Mouse (Mus musculus): ENCODE results near the gene Gtpbp8. TPM values are rescaled to one million over a fixed set of nuclear protein-coding genes. Genes with fewer than 3 reads are reported as not detected.
A peak's percentile ranks its signal among the peaks of the same experiment; 100 is the strongest.

Gtpbp8 gene
- polyA plus RNA-seq, 1 experiment from 2014 or later: 38.1 TPM

GRCm38 (mm10) chr16:44724083-44724787, 21.9 kb downstream of the Gtpbp8 start, which contains the start of gene Nepro:
TSS of gene Nepro (plus strand) at chr16:44724301.
- H3K4me2 ChIP-seq: peak within 1 kb of the TSS; percentile 80
- under 1% methylated on average over 64 of the region's 64 CpGs for WGBS

GRCm38 (mm10) chr16:44722666-44723065, 23.5 kb downstream of the Gtpbp8 start:
- WGBS: 88% methylated on average over 2 of the region's 2 CpGs
- Histone ChIP-seq H3K4me3 (no peak overlapping the region), H3K27ac (no peak overlapping the region), H3K27me3 (replicated peaks) (no peaks in the 10 kb centered on the region), H3K9ac (no peak overlapping the region), H3K9me3 (no peaks in the 10 kb centered on the region), H3K4me2 (no peak overlapping the region), H3K4me1 (peaks cover 18% of the 10 kb centered on the region), H3K36me3 (replicated peaks) (0 out of 2 replicates have a peak, but pooled peaks cover 4% of the 10 kb centered on the region)
- ATAC-seq (replicated peaks): no peak

More at GRCm38 (mm10) chr16:44724083-44724787, 21.9 kb downstream of the Gtpbp8 start, which contains the start of gene Nepro:
- Histone ChIP-seq H3K9me3 (no peaks in the 10 kb centered on the region), H3K27me3 (replicated peaks) (no peaks in the 10 kb centered on the region), H3K36me3 (replicated peaks) (0 out of 2 replicates have a peak, but pooled peaks cover 3% of the 10 kb centered on the region), H3K9ac (peak within 1 kb of the TSS; percentile 95), H3K4me1 (peaks cover 18% of the 10 kb centered on the region), H3K4me3 (peak within 1 kb of the TSS; percentile 91), H3K27ac (peak within 1 kb of the TSS; percentile 96)
- peak; percentile 98 for ATAC-seq (replicated peaks)

DNA sequence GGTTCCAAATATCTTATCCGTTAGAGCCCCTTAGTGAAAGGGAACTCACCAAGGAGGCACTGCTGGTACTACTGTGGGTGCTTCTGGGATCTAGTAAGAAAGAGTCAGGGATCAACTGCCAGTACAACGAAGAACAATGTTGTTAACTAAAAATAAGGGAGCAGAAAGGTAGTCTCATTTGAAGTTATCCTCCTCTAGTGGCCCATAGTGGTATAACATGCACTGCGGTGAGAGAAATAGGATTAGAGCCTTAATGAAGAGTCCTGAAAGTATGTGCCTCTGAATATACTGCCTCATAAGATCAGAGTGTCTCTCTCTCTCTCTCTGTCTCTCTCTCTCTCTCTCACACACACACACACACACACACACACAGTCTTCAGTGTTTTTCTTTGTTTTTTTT, 25.6 kb downstream of the Gtpbp8 start:
- Histone ChIP-seq H3K4me2 (no peak overlapping the region), H3K27ac (no peak overlapping the region), H3K9ac (no peak overlapping the region), H3K27me3 (replicated peaks) (no peaks in the 10 kb centered on the region), H3K4me1 (peaks cover 17% of the 10 kb centered on the region), H3K9me3 (no peaks in the 10 kb centered on the region), H3K4me3 (no peak overlapping the region), H3K36me3 (replicated peaks) (0 out of 2 replicates have a peak, but pooled peaks cover 4% of the 10 kb centered on the region)
- WGBS: 73% methylated on average over 3 of the region's 3 CpGs
- ATAC-seq (replicated peaks): no peak

DNA sequence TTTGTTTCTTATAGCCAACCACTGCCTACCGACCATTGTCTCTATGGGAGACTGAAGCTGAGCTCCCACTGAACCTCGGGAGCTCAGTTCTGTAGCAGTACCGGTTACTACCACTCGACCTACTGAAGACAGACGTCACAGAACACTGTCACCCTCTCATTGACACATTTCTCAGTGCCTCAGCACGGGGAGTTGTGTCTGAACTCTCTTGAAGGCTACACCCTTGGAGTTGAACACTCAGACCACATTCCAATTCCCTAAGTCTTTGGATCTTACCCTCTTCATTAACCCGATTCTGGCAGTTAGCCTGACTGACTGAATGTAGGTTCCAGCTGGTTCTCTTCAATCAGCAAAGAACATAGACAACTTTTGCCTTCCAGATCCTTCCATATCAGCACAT, 26.8 kb downstream of the Gtpbp8 start:
- Histone ChIP-seq H3K36me3 (replicated peaks) (0 out of 2 replicates have a peak, but pooled peaks cover 4% of the 10 kb centered on the region), H3K4me2 (no peak overlapping the region), H3K27me3 (replicated peaks) (no peaks in the 10 kb centered on the region), H3K27ac (no peak overlapping the region), H3K9me3 (no peaks in the 10 kb centered on the region), H3K9ac (no peak overlapping the region), H3K4me3 (no peak overlapping the region), H3K4me1 (peaks cover 12% of the 10 kb centered on the region)
- ATAC-seq (replicated peaks): no peak
- WGBS: 78% methylated on average over 7 of the region's 7 CpGs

DNA sequence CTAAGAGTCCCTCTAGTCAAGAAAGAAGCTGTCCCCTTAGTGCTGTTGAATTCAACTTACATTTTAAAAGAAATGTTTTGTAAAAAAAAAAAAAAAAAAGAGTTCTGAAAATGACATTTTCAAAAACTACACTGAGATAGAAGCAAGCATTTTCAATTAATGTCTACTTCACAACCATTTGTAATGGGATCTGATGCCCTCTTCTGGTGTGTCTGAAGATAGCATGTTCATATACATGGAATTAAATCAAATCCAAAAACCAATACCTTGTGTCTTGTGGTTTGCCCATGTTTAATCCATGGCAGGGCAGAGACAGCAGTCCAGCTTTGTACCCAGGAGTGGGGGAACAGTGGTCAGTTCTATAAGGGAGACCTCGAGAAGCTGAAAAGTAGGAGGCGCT, 28.3 kb downstream of the Gtpbp8 start:
- WGBS: 72% methylated on average over 2 of the region's 2 CpGs
- Histone ChIP-seq H3K4me2 (no peak overlapping the region), H3K9me3 (no peaks in the 10 kb centered on the region), H3K4me3 (no peak overlapping the region), H3K36me3 (replicated peaks) (0 out of 2 replicates have a peak, but pooled peaks cover 4% of the 10 kb centered on the region), H3K9ac (no peak overlapping the region), H3K27ac (no peak overlapping the region), H3K4me1 (peaks cover 7% of the 10 kb centered on the region; the same call in 1 of the 2 replicates), H3K27me3 (replicated peaks) (no peaks in the 10 kb centered on the region)
- ATAC-seq (replicated peaks): no peak

DNA sequence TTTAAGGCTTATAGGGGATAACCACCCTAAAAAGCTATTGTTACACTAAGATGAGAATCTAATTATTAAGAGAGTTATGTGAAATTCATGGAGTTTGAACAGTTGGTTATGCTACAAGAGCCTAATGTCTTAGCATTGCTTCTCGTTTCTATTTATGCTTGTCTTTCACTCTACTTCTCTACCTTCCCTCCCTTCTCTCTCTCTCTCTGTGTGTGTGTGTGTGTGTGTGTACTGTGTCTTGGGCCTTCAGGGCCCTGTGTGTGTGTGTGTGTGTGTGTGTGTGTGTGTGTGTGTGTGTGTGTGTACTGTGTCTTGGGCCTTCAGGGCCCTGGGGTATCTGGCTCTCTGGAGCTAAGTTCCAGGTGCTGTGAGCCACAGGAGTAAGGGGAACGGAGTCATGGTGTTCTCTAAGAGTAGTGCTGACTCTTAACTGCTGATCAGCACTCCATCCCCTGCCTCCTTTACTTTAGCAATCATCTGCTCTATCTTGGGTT, 29.0 kb downstream of the Gtpbp8 start:
- H3K4me1 ChIP-seq: peaks cover 7% of the 10 kb centered on the region; the same call in 1 of the 2 replicates
- H3K27ac ChIP-seq: no peak overlapping the region
- no peak overlapping the region for H3K9ac ChIP-seq
- 51% methylated on average over 2 of the region's 2 CpGs for WGBS
- no peaks in the 10 kb centered on the region for H3K9me3 ChIP-seq
- H3K4me2 ChIP-seq: no peak overlapping the region
- no peak overlapping the region for H3K4me3 ChIP-seq
- peak; percentile 72 for ATAC-seq (replicated peaks)
- 0 out of 2 replicates have a peak, but pooled peaks cover 4% of the 10 kb centered on the region for H3K36me3 ChIP-seq (replicated peaks)
- no peaks in the 10 kb centered on the region for H3K27me3 ChIP-seq (replicated peaks)

- peaks cover 7% of the 10 kb centered on the region; the same call in 1 of the 2 replicates for H3K4me1 ChIP-seq
- ATAC-seq (replicated peaks): peak; percentile 85
- H3K27ac ChIP-seq: peak overlapping the region; percentile 42; the same call in 1 of the 2 replicates
- H3K9ac ChIP-seq: no peak overlapping the region
- H3K4me3 ChIP-seq: no peak overlapping the region
- H3K4me2 ChIP-seq: peak overlapping the region; percentile 28; the same call in 1 of the 2 replicates
- 23% methylated on average over 10 of the region's 10 CpGs for WGBS
- no peaks in the 10 kb centered on the region for H3K27me3 ChIP-seq (replicated peaks)
- no peaks in the 10 kb centered on the region for H3K9me3 ChIP-seq
- H3K36me3 ChIP-seq (replicated peaks): 0 out of 2 replicates have a peak, but pooled peaks cover 4% of the 10 kb centered on the region
Observed at GRCm38 (mm10) chr16:44716305-44717140, 29.6 kb downstream of the Gtpbp8 start.

GRCm38 (mm10) chr16:44703458-44703857, 42.7 kb downstream of the Gtpbp8 start:
- Histone ChIP-seq H3K4me2 (no peak overlapping the region), H3K36me3 (replicated peaks) (no peaks in the 10 kb centered on the region), H3K4me3 (no peak overlapping the region), H3K27ac (no peak overlapping the region), H3K27me3 (replicated peaks) (no peaks in the 10 kb centered on the region), H3K9ac (no peak overlapping the region), H3K9me3 (no peaks in the 10 kb centered on the region), H3K4me1 (no peaks in the 10 kb centered on the region)
- ATAC-seq (replicated peaks): no peak
- 61% methylated on average over 4 of the region's 4 CpGs for WGBS

DNA sequence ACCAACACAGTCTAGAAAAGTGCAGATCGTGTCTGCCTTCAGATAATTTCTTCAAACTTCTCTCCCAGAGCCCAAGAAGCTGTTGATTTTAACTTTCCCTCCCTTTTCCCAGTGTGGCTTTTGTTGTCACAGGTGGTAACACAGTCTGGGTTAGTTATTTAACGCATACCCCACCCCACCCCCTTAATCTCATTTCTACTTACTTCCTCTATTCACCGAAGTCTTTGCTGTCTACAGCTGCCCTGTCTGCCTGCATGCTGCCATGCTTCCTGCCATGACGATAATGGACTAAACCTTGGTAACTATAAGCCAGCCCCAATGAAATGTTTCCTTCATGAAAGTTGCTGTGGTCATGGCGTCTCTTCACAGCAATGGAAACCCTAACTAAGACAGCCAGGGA, 43.9 kb downstream of the Gtpbp8 start:
- 59% methylated on average over 5 of the region's 5 CpGs for WGBS
- Histone ChIP-seq H3K4me3 (no peak overlapping the region), H3K9me3 (no peaks in the 10 kb centered on the region)

GRCm38 (mm10) chr16:44701155-44701554, 45.0 kb downstream of the Gtpbp8 start:
- no peak for ATAC-seq (replicated peaks)
- Histone ChIP-seq H3K4me1 (no peaks in the 10 kb centered on the region), H3K27me3 (replicated peaks) (no peaks in the 10 kb centered on the region), H3K36me3 (replicated peaks) (no peaks in the 10 kb centered on the region), H3K27ac (no peak overlapping the region), H3K4me3 (no peak overlapping the region), H3K4me2 (no peak overlapping the region), H3K9me3 (no peaks in the 10 kb centered on the region), H3K9ac (no peak overlapping the region)
- 89% methylated on average over 3 of the region's 3 CpGs for WGBS

More for the DNA sequence above, 43.9 kb downstream of the Gtpbp8 start:
- H3K4me1 ChIP-seq: no peaks in the 10 kb centered on the region
- no peak overlapping the region for H3K9ac ChIP-seq
- no peak overlapping the region for H3K4me2 ChIP-seq
- H3K36me3 ChIP-seq (replicated peaks): no peaks in the 10 kb centered on the region
- ATAC-seq (replicated peaks): no peak
- no peak overlapping the region for H3K27ac ChIP-seq
- H3K27me3 ChIP-seq (replicated peaks): no peaks in the 10 kb centered on the region

DNA sequence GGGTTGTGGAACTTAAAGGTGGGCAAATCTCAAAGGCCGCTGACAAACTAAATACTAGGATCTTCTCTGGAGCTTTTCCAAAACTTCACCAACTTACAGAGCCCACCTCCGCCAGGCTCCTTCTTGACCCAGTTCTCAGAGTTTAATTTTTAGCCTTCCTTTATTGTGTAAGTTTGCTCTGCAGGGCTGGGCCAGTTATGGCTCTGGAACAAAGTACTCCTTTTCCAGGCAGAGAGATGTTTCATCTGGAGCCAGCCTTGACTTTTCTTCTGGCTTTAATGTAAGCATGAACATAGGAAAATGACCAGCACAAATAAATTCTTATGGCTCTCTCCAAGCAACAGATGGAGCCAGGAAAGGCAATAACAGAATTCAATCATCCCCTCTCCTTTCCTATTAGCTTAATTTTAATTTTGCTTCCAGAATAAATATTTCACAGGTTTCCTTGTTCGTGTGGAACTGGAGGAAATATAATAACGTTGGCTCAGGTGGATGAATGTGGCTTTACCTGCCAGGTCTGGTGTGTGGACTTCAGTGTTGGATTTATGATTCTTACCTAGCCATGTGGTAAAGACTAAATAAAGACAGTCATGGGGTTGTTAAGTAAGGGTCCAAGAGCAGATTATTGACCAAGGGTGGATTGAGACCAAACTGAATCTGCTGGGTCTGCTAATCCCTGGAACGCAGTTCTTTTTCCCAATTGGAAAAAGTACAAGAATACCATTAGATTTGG, 48.5 kb downstream of the Gtpbp8 start:
- no peak overlapping the region for H3K9ac ChIP-seq
- no peaks in the 10 kb centered on the region for H3K9me3 ChIP-seq
- WGBS: 89% methylated on average over 5 of the region's 5 CpGs
- no peak overlapping the region for H3K4me2 ChIP-seq
- no peaks in the 10 kb centered on the region for H3K4me1 ChIP-seq
- no peaks in the 10 kb centered on the region for H3K27me3 ChIP-seq (replicated peaks)
- ATAC-seq (replicated peaks): no peak
- H3K27ac ChIP-seq: no peak overlapping the region
- no peak overlapping the region for H3K4me3 ChIP-seq
- no peaks in the 10 kb centered on the region for H3K36me3 ChIP-seq (replicated peaks)
